8 mouse cellular contexts compared by ENCODE assay signal in genomic region chr16:18581623-18582205, GRCm38 (mm10). TPM values are rescaled to one million over a fixed set of nuclear protein-coding genes. Genes with fewer than 3 reads are reported as not detected.
A peak's percentile ranks its signal among the peaks of the same experiment; 100 is the strongest.
DNase-seq lines count a peak whose midpoint lies in the region; ATAC-seq lines count a peak whose summit lies in the region.

No protein-coding gene starts in this region.

- peak overlapping the region; percentile 41 for H3K4me3 ChIP-seq in liver, embryonic 11.5 days (ENCODE audit: low read depth, low read length)
- H3K4me3 ChIP-seq in embryonic facial prominence, embryonic 11.5 days (ENCODE audit: low read depth, low read length), result peak overlapping the region; percentile 30
- H3K4me3 ChIP-seq in hindbrain, embryonic 15.5 days, result peak overlapping the region; percentile 39

- peaks cover 8% of the 10 kb centered on the region for H3K4me1 ChIP-seq in liver, embryonic 11.5 days (replicated peaks; ENCODE audit: control insufficient read depth, insufficient read depth, low read length)
- H3K4me1 ChIP-seq in embryonic facial prominence, embryonic 11.5 days (ENCODE audit: control insufficient read depth, insufficient read depth, low read length), result peaks cover 17% of the 10 kb centered on the region
- peaks cover 28% of the 10 kb centered on the region for H3K4me1 ChIP-seq in hindbrain, embryonic 15.5 days (replicated peaks)

- H3K27ac ChIP-seq in liver, embryonic 11.5 days (ENCODE audit: low read depth, low read length), result no peak overlapping the region
- H3K27ac ChIP-seq in embryonic facial prominence, embryonic 11.5 days (replicated peaks; ENCODE audit: low read depth, low read length), result no peak overlapping the region; the same call in 1 of the 2 replicates
- no peak overlapping the region for H3K27ac ChIP-seq in hindbrain, embryonic 15.5 days (replicated peaks)

- 0 out of 2 replicates have a peak overlapping the region, but pooled peaks have one; percentile 5 for H3K9ac ChIP-seq in liver, embryonic 11.5 days (ENCODE audit: low read depth, low read length)
- H3K9ac ChIP-seq in embryonic facial prominence, embryonic 11.5 days (replicated peaks; ENCODE audit: low read length), result peak overlapping the region; percentile 52
- H3K9ac ChIP-seq in hindbrain, embryonic 15.5 days, result no peak overlapping the region; the same call in 1 of the 2 replicates

- under 1% methylated on average over 60 of the region's 66 CpGs for WGBS in liver, embryonic 11.5 days
- 1% methylated on average over 53 of the region's 66 CpGs for WGBS in embryonic facial prominence, embryonic 11.5 days
- WGBS in hindbrain, embryonic 15.5 days, result under 1% methylated on average over 64 of the region's 66 CpGs

- no peak for ATAC-seq in liver, embryonic 11.5 days (replicated peaks; ENCODE audit: low FRiP score)
- ATAC-seq in embryonic facial prominence, embryonic 11.5 days (replicated peaks; ENCODE audit: insufficient number of reproducible peaks, low FRiP score, low TSS enrichment, low read depth), result no peak
- ATAC-seq in hindbrain, embryonic 15.5 days (ENCODE audit: low FRiP score, low read depth), result peak; percentile 13; the same call in 1 of the 2 replicates
- ATAC-seq in erythroblast, adult 5-6 weeks (replicated peaks; ENCODE audit: low FRiP score, poor library complexity, severe bottlenecking), result no peak

- H3K36me3 ChIP-seq in liver, embryonic 11.5 days (ENCODE audit: control insufficient read depth, insufficient read depth, low read length), result no peaks in the 10 kb centered on the region
- no peaks in the 10 kb centered on the region for H3K36me3 ChIP-seq in embryonic facial prominence, embryonic 11.5 days (replicated peaks; ENCODE audit: control insufficient read depth, insufficient read depth, low read depth, low read length)
- H3K36me3 ChIP-seq in hindbrain, embryonic 15.5 days, result no peaks in the 10 kb centered on the region

- no peaks in the 10 kb centered on the region for H3K9me3 ChIP-seq in liver, embryonic 11.5 days (ENCODE audit: control insufficient read depth, low read length)
- no peaks in the 10 kb centered on the region for H3K9me3 ChIP-seq in embryonic facial prominence, embryonic 11.5 days (replicated peaks; ENCODE audit: control insufficient read depth, low read length)
- H3K9me3 ChIP-seq in hindbrain, embryonic 15.5 days, result no peaks in the 10 kb centered on the region

- peak overlapping the region; percentile 59 for H3K4me2 ChIP-seq in liver, embryonic 11.5 days
- peak overlapping the region; percentile 56 for H3K4me2 ChIP-seq in embryonic facial prominence, embryonic 11.5 days (ENCODE audit: low read depth, low read length)
- H3K4me2 ChIP-seq in hindbrain, embryonic 15.5 days, result peak overlapping the region; percentile 62

- DNase-seq in liver, embryonic 11.5 days (ENCODE audit: low spot score), result no peak
- DNase-seq in liver, result no peak
- peak; percentile 42 for DNase-seq in embryonic facial prominence, embryonic 11.5 days (ENCODE audit: low spot score)
- peak; percentile 33 for DNase-seq in lung, postnatal 14 days
- no peak for DNase-seq in urinary bladder, postnatal 4 days (ENCODE audit: low spot score in 2 of 2)
- no peak for DNase-seq in ovary, adult 18-20 months (ENCODE audit: low spot score)

- peaks cover 87% of the 10 kb centered on the region for H3K27me3 ChIP-seq in liver, embryonic 11.5 days (replicated peaks; ENCODE audit: control insufficient read depth, insufficient read depth, low read length)
- H3K27me3 ChIP-seq in embryonic facial prominence, embryonic 11.5 days (ENCODE audit: control insufficient read depth, insufficient read depth, low read length), result peaks cover 77% of the 10 kb centered on the region
- H3K27me3 ChIP-seq in hindbrain, embryonic 15.5 days, result peaks cover 92% of the 10 kb centered on the region

RNA-seq across cellular contexts. Expression of gene Tbx1, which starts 8.8 kb away (rescaled TPM):
- 0.17 and 0.43 TPM in 2 replicates for polyA plus RNA-seq in liver, embryonic 11.5 days (2014; fragmentation: Nextera tagmentation; extraction: Ambion mirVana)
- polyA plus RNA-seq in embryonic facial prominence, embryonic 11.5 days (2014; fragmentation: Nextera tagmentation; extraction: Ambion mirVana), result 6.3 and 6.8 TPM in 2 replicates
- polyA plus RNA-seq in hindbrain, embryonic 15.5 days (2015; fragmentation: Nextera tagmentation; extraction: Ambion mirVana), result 1.1 and 1.2 TPM in 2 replicates
- total RNA-seq in erythroblast, adult 5-6 weeks (2015; ENCODE audit: low replicate concordance), result not detected in 2 replicates
- total RNA-seq in erythroblast, adult 5-6 weeks (2017; ENCODE audit: low replicate concordance), result not detected in 2 replicates

RNA-seq across cellular contexts. Expression of gene Gp1bb, which starts 40.5 kb away (rescaled TPM):
- 42.4 and 46.3 TPM in 2 replicates for polyA plus RNA-seq in liver, embryonic 11.5 days (2014; fragmentation: Nextera tagmentation; extraction: Ambion mirVana)
- 5.8 and 6.4 TPM in 2 replicates for polyA plus RNA-seq in embryonic facial prominence, embryonic 11.5 days (2014; fragmentation: Nextera tagmentation; extraction: Ambion mirVana)
- polyA plus RNA-seq in hindbrain, embryonic 15.5 days (2015; fragmentation: Nextera tagmentation; extraction: Ambion mirVana), result 11.8 and 14.8 TPM in 2 replicates
- 3.7 TPM in 1 of 2 replicates, not detected in the other for total RNA-seq in erythroblast, adult 5-6 weeks (2015; ENCODE audit: low replicate concordance)
- total RNA-seq in erythroblast, adult 5-6 weeks (2017; ENCODE audit: low replicate concordance), result 0.56 and 0.94 TPM in 2 replicates

RNA-seq across cellular contexts. Expression of gene Gm49601, which starts 44.5 kb away (rescaled TPM):
- not detected in 2 replicates for polyA plus RNA-seq in liver, embryonic 11.5 days (2014; fragmentation: Nextera tagmentation; extraction: Ambion mirVana)
- polyA plus RNA-seq in embryonic facial prominence, embryonic 11.5 days (2014; fragmentation: Nextera tagmentation; extraction: Ambion mirVana), result 1.1 and 3.0 TPM in 2 replicates
- polyA plus RNA-seq in hindbrain, embryonic 15.5 days (2015; fragmentation: Nextera tagmentation; extraction: Ambion mirVana), result 14.8 and 18.8 TPM in 2 replicates
- not detected in 2 replicates for total RNA-seq in erythroblast, adult 5-6 weeks (2015; ENCODE audit: low replicate concordance)
- total RNA-seq in erythroblast, adult 5-6 weeks (2017; ENCODE audit: low replicate concordance), result 0.85 TPM in 1 of 2 replicates, not detected in the other

RNA-seq across cellular contexts. Expression of gene Sept5, which starts 48.0 kb away (rescaled TPM):
- polyA plus RNA-seq in liver, embryonic 11.5 days (2014; fragmentation: Nextera tagmentation; extraction: Ambion mirVana), result 6.0 and 6.2 TPM in 2 replicates
- polyA plus RNA-seq in embryonic facial prominence, embryonic 11.5 days (2014; fragmentation: Nextera tagmentation; extraction: Ambion mirVana), result 33.7 and 39.9 TPM in 2 replicates
- polyA plus RNA-seq in hindbrain, embryonic 15.5 days (2015; fragmentation: Nextera tagmentation; extraction: Ambion mirVana), result 192 and 212 TPM in 2 replicates
- 13.4 and 19.4 TPM in 2 replicates for total RNA-seq in erythroblast, adult 5-6 weeks (2015; ENCODE audit: low replicate concordance)
- 11.7 and 15.2 TPM in 2 replicates for total RNA-seq in erythroblast, adult 5-6 weeks (2017; ENCODE audit: low replicate concordance)

Comparison
In these comparisons a context has a peak if more than half of its experiments do, and no peak if none do; other contexts are left out.
1. DNase-seq: peak in embryonic facial prominence, embryonic 11.5 days (single experiment) and lung, postnatal 14 days (single experiment); none in liver, embryonic 11.5 days (single experiment), liver (single experiment), urinary bladder, postnatal 4 days (0 of 2) and ovary, adult 18-20 months (single experiment).
2. Peak in every context shown above with its lines, with median percentiles within 50 percentile points of each other: H3K4me2 ChIP-seq and H3K4me3 ChIP-seq.